Mouse (Mus musculus): ENCODE measurements around the gene Cntnap2. TPM values are rescaled to one million over a fixed set of nuclear protein-coding genes. Genes with fewer than 3 reads are reported as not detected.
"Not testable (repeated sequence)": the region's sequence is repeated elsewhere in the genome, so short reads cannot be mapped to it uniquely, and the experiment has no call there.

Cntnap2 gene
- total RNA-seq, 2 experiments from 2014 or later: 6.0 to 7.7 TPM

- DNase-seq (ENCODE audit: low spot score in 2 of 2): no peak
Measured at GRCm38 (mm10) chr6:46205531-46205930, 1146.4 kb downstream of the Cntnap2 start.

GRCm38 (mm10) chr6:46232889-46233288 is 1173.7 kb downstream of the Cntnap2 start:
- DNase-seq (ENCODE audit: low spot score in 2 of 2): no peak

DNA sequence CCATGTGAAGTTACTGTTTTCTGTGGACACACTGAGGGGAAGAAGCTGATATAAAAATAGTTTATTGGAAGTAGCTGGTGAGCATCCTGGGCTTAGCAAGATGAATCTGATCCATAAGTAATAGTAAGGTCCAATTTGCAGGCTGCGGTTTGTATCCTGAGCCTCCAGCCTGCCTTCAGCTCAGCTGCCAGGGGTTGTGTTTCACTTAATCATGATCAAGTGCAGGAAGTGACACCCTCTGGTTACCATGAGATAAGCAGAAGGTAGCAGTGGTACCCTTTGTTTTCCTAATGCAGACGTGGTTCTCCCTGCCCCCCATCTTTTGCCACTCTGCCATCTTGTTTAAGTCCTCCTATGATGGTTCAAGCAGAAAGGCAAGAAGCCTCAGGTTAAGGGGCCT is 1181.2 kb downstream of the Cntnap2 start:
- no peak for DNase-seq (ENCODE audit: low spot score in 2 of 2)

GRCm38 (mm10) chr6:46263171-46263570 is 1204.0 kb downstream of the Cntnap2 start:
- DNase-seq (ENCODE audit: low spot score in 2 of 2): no peak

DNA sequence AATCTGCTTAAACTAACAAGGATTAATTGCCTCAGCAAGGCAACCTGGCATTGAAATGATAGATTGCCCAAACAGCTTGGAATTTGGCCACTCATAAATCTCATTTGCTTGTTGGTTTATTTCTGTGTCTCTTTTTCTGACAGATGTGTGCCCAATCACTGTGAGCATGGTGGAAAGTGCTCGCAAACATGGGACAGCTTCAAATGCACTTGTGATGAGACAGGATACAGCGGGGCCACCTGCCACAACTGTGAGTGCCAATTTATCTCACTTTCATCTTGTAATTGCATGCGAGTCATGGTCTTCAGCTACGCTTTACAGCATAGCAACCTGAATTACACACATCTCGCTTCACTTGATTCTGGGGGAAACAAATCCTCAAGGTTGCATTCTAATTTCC is 1287.8 kb downstream of the Cntnap2 start:
- DNase-seq (ENCODE audit: low spot score in 2 of 2): no peak

DNA sequence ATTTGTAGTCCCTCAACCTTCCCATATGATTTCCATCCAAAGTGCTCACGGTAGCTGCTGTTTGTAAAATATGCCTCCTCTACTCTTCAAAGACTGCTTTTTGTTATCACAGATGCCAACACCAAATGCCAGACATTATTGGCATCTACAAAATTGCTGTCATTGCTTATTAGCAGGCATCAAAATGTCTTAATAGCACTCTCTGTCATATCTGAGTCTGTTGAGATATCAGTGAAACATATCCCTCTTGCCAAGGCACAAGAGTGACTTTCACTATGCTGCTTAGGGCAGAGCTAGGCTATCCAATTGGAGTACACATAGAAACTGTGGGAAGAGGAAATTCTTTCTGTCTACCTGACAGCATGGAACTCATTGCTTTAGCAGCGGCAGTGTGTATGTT is 1301.9 kb downstream of the Cntnap2 start:
- no peak for DNase-seq (ENCODE audit: low spot score in 2 of 2)

DNA sequence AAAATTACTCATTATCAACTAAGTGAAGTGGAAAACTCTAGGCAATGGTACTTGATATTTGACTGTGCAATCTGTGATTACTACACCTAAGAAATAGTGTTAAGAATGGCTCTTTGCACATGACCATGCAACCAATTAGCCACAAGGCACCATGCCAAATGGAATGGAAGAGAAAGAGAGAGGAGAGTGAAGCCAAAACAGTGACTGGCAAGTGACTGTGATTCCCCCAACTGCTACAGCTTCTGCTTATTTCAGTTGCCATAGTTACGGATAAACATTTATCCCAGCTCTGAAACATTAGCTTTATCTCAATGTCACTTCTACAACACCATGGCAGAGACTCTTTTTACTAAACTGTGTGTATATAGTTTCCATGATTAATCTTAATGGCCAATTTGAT is 1303.0 kb downstream of the Cntnap2 start:
- DNase-seq (ENCODE audit: low spot score in 2 of 2): no peak

GRCm38 (mm10) chr6:46398725-46399589 is 1339.8 kb downstream of the Cntnap2 start:
- DNase-seq (ENCODE audit: low spot score in 2 of 2): no peak

GRCm38 (mm10) chr6:46414154-46414553 is 1355.0 kb downstream of the Cntnap2 start:
- no peak for DNase-seq (ENCODE audit: low spot score in 2 of 2)

DNA sequence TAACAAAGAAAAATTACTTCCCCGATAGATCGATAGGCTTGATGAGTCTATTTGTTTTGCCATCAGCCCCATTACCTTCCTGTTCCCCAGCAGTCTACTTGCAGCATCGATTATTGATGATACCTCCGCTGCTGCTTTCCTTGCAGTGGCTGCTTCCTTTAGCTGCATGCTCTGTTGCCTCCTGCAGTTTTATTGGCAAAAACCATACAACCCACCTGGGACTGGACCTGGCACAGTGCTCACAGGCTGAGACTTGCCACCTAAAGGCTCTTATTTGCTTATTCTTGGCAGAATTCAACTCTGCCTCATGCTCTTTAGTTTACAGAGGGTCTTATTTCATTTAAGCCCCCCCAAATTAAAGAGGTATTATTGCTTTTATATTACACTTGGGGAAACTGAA is 1355.4 kb downstream of the Cntnap2 start:
- no peak for DNase-seq (ENCODE audit: low spot score in 2 of 2)

- no peak for DNase-seq (ENCODE audit: low spot score in 2 of 2)
Measured at GRCm38 (mm10) chr6:46419827-46420226, 1360.7 kb downstream of the Cntnap2 start.

GRCm38 (mm10) chr6:46420349-46420748 is 1361.2 kb downstream of the Cntnap2 start:
- DNase-seq (ENCODE audit: low spot score in 2 of 2): no peak

DNA sequence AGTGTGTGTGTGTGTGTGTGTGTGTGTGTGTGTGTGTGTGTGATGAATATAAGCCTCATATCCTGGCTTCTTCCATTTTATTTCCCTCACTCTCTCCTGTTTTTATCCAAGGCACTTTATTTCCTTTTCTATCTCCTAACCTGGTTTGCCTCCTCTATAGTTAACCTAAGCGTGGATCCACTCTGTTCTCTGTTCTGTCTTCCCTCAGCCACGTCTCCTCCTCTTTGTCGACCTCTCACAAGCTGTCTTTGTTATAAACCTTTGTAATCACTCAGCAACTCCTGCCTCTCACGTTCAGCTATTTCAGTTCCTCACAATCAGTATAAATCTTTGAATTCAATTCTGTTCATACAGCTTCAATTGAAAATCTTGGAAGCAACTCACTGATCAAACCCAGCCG is 1369.1 kb downstream of the Cntnap2 start:
- no peak for DNase-seq (ENCODE audit: low spot score in 2 of 2)

DNA sequence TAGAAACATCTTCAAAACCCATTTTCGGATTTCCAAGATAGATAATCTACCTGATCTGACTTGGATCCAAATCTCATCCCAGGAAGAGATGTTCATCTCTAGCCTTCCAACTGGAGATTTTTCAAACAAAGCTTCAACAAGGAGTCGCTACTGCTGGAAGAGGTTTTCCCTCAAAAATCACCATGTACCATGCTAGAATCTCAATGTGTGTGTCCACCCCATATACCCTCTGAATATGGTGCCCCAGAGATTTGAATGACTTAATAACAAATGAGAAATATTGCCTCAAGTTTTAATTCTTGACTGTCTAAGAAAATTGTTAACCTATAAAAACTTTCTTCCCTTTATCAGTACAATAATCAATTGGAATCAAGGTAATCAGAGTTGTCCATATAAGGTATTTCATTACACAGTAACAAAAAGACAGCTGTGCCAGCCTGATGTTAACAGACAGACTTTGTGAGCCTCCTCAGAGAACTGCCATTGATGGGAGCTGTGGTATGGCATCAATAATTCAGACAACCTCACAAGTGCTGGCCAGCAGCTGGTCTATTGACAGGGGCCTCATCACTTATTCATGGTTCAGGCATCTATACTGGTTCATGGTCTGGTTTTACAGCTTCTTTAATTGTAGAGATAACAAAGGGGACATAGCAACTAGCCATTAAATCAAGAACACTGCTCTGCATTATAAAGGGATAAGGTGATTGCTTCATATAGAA is 1391.9 kb downstream of the Cntnap2 start:
- DNase-seq (ENCODE audit: low spot score in 2 of 2): no peak

DNA sequence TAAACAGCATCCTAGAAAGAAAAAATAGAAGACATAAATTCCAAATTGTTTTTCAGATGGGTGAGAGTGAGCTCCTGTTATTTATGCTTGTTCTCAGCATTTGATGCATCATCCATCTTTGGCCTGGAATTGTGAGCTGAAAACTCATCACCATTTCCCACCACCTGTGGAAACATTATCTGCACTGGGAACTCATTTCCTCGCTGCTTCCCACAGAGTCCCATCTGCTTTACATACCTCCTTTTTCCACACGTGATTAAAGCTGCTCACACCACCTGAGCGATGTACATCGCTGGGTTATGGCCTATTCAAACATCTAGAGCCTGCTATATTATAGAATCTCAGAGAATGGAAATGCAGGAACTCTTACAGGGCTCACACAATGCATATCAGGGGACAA is 1413.5 kb downstream of the Cntnap2 start:
- no peak for DNase-seq (ENCODE audit: low spot score in 2 of 2)

GRCm38 (mm10) chr6:46484392-46484791 is 1425.2 kb downstream of the Cntnap2 start:
- no peak for DNase-seq (ENCODE audit: low spot score in 2 of 2)

- DNase-seq (ENCODE audit: low spot score in 2 of 2): no peak
Measured at GRCm38 (mm10) chr6:46502786-46503185, 1443.6 kb downstream of the Cntnap2 start.

DNA sequence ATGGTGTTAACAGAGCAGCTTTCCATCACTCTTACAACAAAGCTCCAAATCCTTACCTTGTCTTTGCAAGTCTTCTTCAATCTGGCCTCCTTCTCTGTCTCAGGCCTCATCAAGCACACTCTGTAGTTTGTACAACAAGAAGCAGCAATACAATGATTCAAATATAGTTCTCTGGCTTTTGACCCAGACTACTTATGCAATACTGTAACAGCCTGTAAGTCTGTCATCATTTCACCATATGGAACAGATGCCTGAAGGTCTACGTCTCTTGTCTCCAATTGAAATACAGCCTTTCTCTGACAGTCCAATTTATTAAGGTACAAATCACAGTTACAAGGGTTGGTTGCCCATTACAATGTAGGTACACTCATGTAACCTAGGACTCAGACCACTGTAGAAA is 1453.7 kb downstream of the Cntnap2 start:
- DNase-seq (ENCODE audit: low spot score in 2 of 2): no peak

GRCm38 (mm10) chr6:46537586-46537985 is 1478.4 kb downstream of the Cntnap2 start:
- DNase-seq (ENCODE audit: low spot score in 2 of 2): not testable (repeated sequence)

GRCm38 (mm10) chr6:46563470-46563869 is 1504.3 kb downstream of the Cntnap2 start:
- no peak for DNase-seq (ENCODE audit: low spot score in 2 of 2)

GRCm38 (mm10) chr6:46575055-46575454 is 1515.9 kb downstream of the Cntnap2 start:
- DNase-seq (ENCODE audit: low spot score in 2 of 2): no peak

DNA sequence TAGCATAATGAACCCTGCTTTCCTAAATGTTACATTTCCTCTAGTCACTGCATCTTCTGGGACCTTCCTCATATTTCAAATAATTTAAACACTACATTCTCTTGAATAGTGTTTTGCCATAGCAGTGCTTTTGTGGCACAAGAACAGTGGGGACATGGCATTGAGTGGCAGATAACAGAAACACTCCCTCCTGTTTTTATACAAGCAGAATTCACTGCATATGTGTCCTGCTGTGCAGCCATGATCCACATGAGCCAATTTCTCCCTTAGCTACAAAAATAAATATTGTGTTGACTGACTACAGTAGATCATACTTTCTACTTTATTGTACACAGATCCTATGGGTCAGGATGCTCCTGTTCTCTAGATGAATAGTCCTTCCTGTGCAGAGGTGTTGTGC is 1553.2 kb downstream of the Cntnap2 start:
- DNase-seq (ENCODE audit: low spot score in 2 of 2): no peak

Measured in gastrocnemius, postnatal 4 days (tissue).